Mouse (Mus musculus) forebrain, embryonic 12.5 days (tissue): ENCODE measurements around the gene Zfp365. TPM values are rescaled to one million over a fixed set of nuclear protein-coding genes. Genes with fewer than 3 reads are reported as not detected.

ENCODE experiments used
- polyA plus RNA-seq: library from polyadenylated mRNA; unstranded; fragments of >200 nt; fragmentation: Nextera tagmentation; extraction: Ambion mirVana; gene quantifications from 2 replicates; pipeline ENCODE4 v1.2.1, GENCODE M21; 2016

Gene Zfp365
- polyA plus RNA-seq, 1 experiment from 2014 or later: 3.6 TPM

Other genes starting within 250 kb of the Zfp365 start
- gene Rtkn2, start 66.9 kb upstream of the Zfp365 start, polyA plus RNA-seq: 29.1 and 29.4 TPM in 2 replicates